Mouse (Mus musculus): ENCODE measurements around the gene Foxn1. TPM values are rescaled to one million over a fixed set of nuclear protein-coding genes. Genes with fewer than 3 reads are reported as not detected.

Gene Foxn1
- polyA plus RNA-seq, 1 experiment from 2014 or later: 0.78 TPM

DNA sequence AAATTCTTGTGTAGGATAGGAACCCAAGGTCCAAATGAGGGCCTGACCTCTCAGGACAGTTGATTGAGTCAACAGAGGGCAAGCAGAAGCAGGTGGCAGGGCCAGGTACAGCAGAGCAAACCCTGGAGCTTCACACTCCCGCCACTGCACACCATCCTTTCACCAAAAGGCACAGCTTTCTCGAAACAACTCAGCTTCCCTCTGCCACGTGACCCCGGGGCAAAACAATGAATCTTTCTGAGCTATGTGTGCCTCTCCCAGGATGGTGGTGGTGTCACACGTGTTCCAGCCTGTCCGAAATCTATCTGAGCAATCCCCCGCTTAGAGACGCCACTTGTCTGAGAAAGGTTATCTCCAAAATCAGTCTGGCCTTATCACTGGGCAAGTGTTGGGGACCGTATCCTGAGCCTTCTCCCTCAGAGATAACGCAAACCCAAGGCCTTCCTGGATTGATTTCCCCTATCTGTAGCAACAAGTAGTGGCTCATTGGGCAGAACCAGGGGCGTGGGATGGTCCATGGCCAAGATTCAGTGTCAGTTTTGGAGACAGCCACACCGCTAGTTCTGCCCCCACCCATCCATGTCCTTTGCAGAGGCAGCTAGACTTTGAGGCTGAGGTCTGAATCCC, 34.0 kb upstream of the Foxn1 start:
- Histone ChIP-seq H3K4me1 (replicated peaks) (no peaks in the 10 kb centered on the region), H3K4me3 (no peak overlapping the region), H3K36me3 (no peaks in the 10 kb centered on the region), H3K9ac (no peak overlapping the region), H3K27me3 (peaks cover 34% of the 10 kb centered on the region), H3K4me2 (no peak overlapping the region), H3K9me3 (replicated peaks) (no peaks in the 10 kb centered on the region), H3K27ac (no peak overlapping the region)
- no peak for ATAC-seq (replicated peaks; ENCODE audit: insufficient number of reproducible peaks, insufficient read depth, low FRiP score, low read depth)
- WGBS: 49% methylated on average over 12 of the region's 12 CpGs

- 74% methylated on average over 6 of the region's 6 CpGs for WGBS
- Histone ChIP-seq H3K27ac (no peak overlapping the region), H3K27me3 (peaks cover 25% of the 10 kb centered on the region)
These were observed 30.5 kb upstream of the Foxn1 start for GRCm38 (mm10) chr11:78416854-78417253.

GRCm38 (mm10) chr11:78412861-78413260, 26.5 kb upstream of the Foxn1 start:
- H3K4me2 ChIP-seq: no peak overlapping the region
- H3K9me3 ChIP-seq (replicated peaks): no peaks in the 10 kb centered on the region
- H3K27me3 ChIP-seq: peaks cover 8% of the 10 kb centered on the region; the same call in 1 of the 2 replicates
- no peaks in the 10 kb centered on the region for H3K4me1 ChIP-seq (replicated peaks)
- no peak overlapping the region for H3K27ac ChIP-seq
- no peak for ATAC-seq (replicated peaks; ENCODE audit: insufficient number of reproducible peaks, insufficient read depth, low FRiP score, low read depth)
- WGBS: 69% methylated on average over 6 of the region's 6 CpGs
- no peak overlapping the region for H3K9ac ChIP-seq
- no peak overlapping the region for H3K4me3 ChIP-seq
- H3K36me3 ChIP-seq: no peaks in the 10 kb centered on the region

More at GRCm38 (mm10) chr11:78416854-78417253, 30.5 kb upstream of the Foxn1 start:
- no peak overlapping the region for H3K4me2 ChIP-seq
- no peak overlapping the region for H3K4me3 ChIP-seq
- no peaks in the 10 kb centered on the region for H3K4me1 ChIP-seq (replicated peaks)
- H3K36me3 ChIP-seq: no peaks in the 10 kb centered on the region
- ATAC-seq (replicated peaks; ENCODE audit: insufficient number of reproducible peaks, insufficient read depth, low FRiP score, low read depth): no peak
- H3K9ac ChIP-seq: no peak overlapping the region
- H3K9me3 ChIP-seq (replicated peaks): no peaks in the 10 kb centered on the region

DNA sequence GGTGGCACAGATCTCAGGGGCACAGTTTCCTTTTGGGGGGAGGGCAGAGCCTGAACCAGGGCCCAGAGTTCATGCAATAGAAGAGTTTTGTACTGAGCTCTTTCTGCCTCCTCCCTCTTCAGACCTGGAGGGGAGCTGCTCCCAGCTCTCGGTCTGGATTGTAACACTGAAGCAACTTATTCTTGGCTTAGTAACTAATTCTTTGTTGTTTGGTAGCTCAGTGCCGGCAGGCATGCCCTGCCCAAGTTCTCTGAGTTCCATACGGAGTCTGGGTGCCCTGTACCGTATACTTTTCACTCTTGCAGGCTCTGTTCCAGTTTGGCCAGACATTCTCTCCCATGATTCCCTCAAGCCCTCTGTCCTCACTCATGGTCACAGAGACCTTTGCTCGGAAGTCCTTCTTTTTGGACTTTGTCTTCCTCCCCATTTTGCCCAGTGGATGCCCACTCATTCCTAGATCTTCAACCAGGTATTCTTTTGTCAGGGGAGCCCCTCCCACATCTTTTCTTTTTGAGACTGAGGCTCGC, 26.0 kb upstream of the Foxn1 start:
- no peaks in the 10 kb centered on the region for H3K4me1 ChIP-seq (replicated peaks)
- no peaks in the 10 kb centered on the region for H3K9me3 ChIP-seq (replicated peaks)
- no peak overlapping the region for H3K27ac ChIP-seq
- no peak overlapping the region for H3K4me3 ChIP-seq
- no peak overlapping the region for H3K9ac ChIP-seq
- H3K36me3 ChIP-seq: no peaks in the 10 kb centered on the region
- H3K4me2 ChIP-seq: no peak overlapping the region
- H3K27me3 ChIP-seq: peaks cover 6% of the 10 kb centered on the region; the same call in 1 of the 2 replicates
- WGBS: 75% methylated on average over 6 of the region's 6 CpGs
- no peak for ATAC-seq (replicated peaks; ENCODE audit: insufficient number of reproducible peaks, insufficient read depth, low FRiP score, low read depth)

DNA sequence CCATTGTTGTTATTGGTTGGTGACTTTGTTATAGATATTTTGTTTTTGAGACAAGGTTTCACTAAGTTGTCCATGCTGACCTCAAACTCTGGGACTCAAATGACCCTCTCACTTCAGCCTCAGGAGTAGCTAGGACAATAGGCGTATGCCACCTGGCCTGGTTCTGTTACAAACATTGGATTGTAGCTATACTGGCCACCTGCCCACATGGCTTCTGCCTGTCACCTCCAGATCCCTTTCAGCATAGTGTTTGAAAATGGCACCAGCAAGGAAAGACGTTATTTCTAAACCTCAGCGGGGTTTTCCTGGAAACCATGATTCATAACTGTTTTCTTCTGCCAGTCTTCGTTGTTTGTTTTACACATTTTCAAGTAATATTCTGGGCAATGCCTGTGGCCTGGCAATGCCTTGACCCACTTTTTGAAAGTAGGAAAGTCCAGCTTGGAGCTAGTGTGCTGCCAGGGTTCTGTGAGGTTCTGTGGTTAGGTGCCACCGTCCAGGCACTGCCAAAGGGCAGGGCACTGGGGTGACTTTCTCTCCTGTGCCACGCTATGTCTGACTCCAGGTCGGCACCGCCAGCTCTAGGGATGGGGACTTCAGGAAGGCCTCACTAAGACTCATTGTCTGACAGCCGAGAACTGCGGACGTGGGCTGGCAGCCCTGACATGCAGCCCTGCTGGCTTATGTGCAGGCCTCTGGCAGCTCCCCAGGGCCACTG, 25.4 kb upstream of the Foxn1 start:
- Histone ChIP-seq H3K4me1 (replicated peaks) (no peaks in the 10 kb centered on the region), H3K4me2 (no peak overlapping the region), H3K27ac (no peak overlapping the region), H3K9ac (no peak overlapping the region), H3K27me3 (peaks cover 5% of the 10 kb centered on the region; the same call in 1 of the 2 replicates), H3K36me3 (no peaks in the 10 kb centered on the region), H3K4me3 (no peak overlapping the region), H3K9me3 (replicated peaks) (no peaks in the 10 kb centered on the region)
- 70% methylated on average over 11 of the region's 11 CpGs for WGBS
- ATAC-seq (replicated peaks; ENCODE audit: insufficient number of reproducible peaks, insufficient read depth, low FRiP score, low read depth): no peak

GRCm38 (mm10) chr11:78408256-78409240, 22.2 kb upstream of the Foxn1 start:
- Histone ChIP-seq H3K4me3 (no peak overlapping the region), H3K27me3 (peaks cover 2% of the 10 kb centered on the region; the same call in 1 of the 2 replicates), H3K4me2 (no peak overlapping the region), H3K27ac (no peak overlapping the region), H3K9me3 (replicated peaks) (no peaks in the 10 kb centered on the region), H3K36me3 (no peaks in the 10 kb centered on the region), H3K4me1 (replicated peaks) (no peaks in the 10 kb centered on the region), H3K9ac (no peak overlapping the region)
- 66% methylated on average over 9 of the region's 9 CpGs for WGBS
- no peak for ATAC-seq (replicated peaks; ENCODE audit: insufficient number of reproducible peaks, insufficient read depth, low FRiP score, low read depth)

DNA sequence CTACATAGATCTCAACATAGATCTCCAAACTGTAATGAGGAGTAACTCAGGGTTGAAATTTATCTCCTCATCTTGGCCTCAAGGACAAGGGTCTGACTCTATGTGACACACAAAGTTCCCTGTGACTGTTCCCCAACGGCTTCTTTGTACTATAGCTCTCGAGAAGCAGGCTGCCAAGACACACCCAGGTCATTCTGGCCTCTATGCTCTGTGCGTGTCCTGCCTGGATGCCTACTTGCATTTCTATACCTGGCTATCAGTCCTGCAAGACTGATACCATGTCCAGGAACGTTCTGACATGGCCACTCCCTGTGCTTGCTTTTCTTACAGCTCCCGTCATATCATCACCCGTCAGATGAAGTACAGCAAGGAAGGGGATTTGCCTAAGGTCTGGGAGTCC, 15.7 kb upstream of the Foxn1 start:
- Histone ChIP-seq H3K4me2 (no peak overlapping the region), H3K4me1 (replicated peaks) (no peaks in the 10 kb centered on the region), H3K27ac (no peak overlapping the region), H3K9ac (no peak overlapping the region), H3K9me3 (replicated peaks) (no peaks in the 10 kb centered on the region), H3K27me3 (peaks cover 6% of the 10 kb centered on the region), H3K4me3 (no peak overlapping the region), H3K36me3 (no peaks in the 10 kb centered on the region)
- no peak for ATAC-seq (replicated peaks; ENCODE audit: insufficient number of reproducible peaks, insufficient read depth, low FRiP score, low read depth)
- WGBS: 49% methylated on average over 6 of the region's 6 CpGs

- no peak overlapping the region for H3K27ac ChIP-seq
- no peaks in the 10 kb centered on the region for H3K9me3 ChIP-seq (replicated peaks)
- no peak overlapping the region for H3K9ac ChIP-seq
- no peak overlapping the region for H3K4me3 ChIP-seq
- H3K4me2 ChIP-seq: no peak overlapping the region
- H3K36me3 ChIP-seq: no peaks in the 10 kb centered on the region
- 74% methylated on average over 3 of the region's 3 CpGs for WGBS
- H3K27me3 ChIP-seq: peaks cover 6% of the 10 kb centered on the region
- no peaks in the 10 kb centered on the region for H3K4me1 ChIP-seq (replicated peaks)
- no peak for ATAC-seq (replicated peaks; ENCODE audit: insufficient number of reproducible peaks, insufficient read depth, low FRiP score, low read depth)
These were observed 15.1 kb upstream of the Foxn1 start for GRCm38 (mm10) chr11:78401469-78401868.

DNA sequence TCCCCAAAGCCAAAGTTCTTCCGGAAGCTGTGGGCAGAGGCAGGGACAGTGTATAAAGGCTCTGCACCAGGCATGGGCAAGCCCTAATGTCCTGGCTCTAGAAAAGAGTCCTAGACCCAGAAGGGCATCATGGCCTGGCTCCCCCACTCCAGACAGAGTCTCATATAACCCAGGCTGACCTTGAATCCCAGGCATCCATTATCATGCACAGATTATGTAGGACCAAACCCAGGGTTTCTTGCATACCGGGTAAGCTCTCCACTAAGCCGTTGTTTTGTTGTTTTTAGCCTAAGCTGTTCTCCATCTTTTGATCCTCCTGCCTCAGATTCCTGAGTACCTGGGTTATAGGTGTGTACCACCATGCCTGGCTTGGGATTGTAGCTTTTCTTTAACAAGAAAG, 14.6 kb upstream of the Foxn1 start:
- ATAC-seq (replicated peaks; ENCODE audit: insufficient number of reproducible peaks, insufficient read depth, low FRiP score, low read depth): no peak
- WGBS: 52% methylated on average over 3 of the region's 3 CpGs
- H3K9me3 ChIP-seq (replicated peaks): no peaks in the 10 kb centered on the region
- H3K36me3 ChIP-seq: no peaks in the 10 kb centered on the region
- peaks cover 6% of the 10 kb centered on the region for H3K27me3 ChIP-seq
- no peak overlapping the region for H3K9ac ChIP-seq
- no peak overlapping the region for H3K4me3 ChIP-seq
- no peak overlapping the region for H3K27ac ChIP-seq
- no peaks in the 10 kb centered on the region for H3K4me1 ChIP-seq (replicated peaks)
- no peak overlapping the region for H3K4me2 ChIP-seq

- peaks cover 6% of the 10 kb centered on the region for H3K27me3 ChIP-seq
- H3K4me3 ChIP-seq: no peak overlapping the region
- WGBS: 14% methylated on average over 8 of the region's 8 CpGs
- no peaks in the 10 kb centered on the region for H3K4me1 ChIP-seq (replicated peaks)
- no peak overlapping the region for H3K4me2 ChIP-seq
- no peak overlapping the region for H3K27ac ChIP-seq
- no peak overlapping the region for H3K9ac ChIP-seq
- no peak for ATAC-seq (replicated peaks; ENCODE audit: insufficient number of reproducible peaks, insufficient read depth, low FRiP score, low read depth)
- H3K36me3 ChIP-seq: no peaks in the 10 kb centered on the region
- no peaks in the 10 kb centered on the region for H3K9me3 ChIP-seq (replicated peaks)
These were observed 13.3 kb upstream of the Foxn1 start for GRCm38 (mm10) chr11:78399680-78400079.

- WGBS: 72% methylated on average over 6 of the region's 6 CpGs
These were observed 11.9 kb upstream of the Foxn1 start for GRCm38 (mm10) chr11:78398212-78398611.

More at GRCm38 (mm10) chr11:78398212-78398611, 11.9 kb upstream of the Foxn1 start:
- Histone ChIP-seq H3K4me2 (no peak overlapping the region), H3K9ac (no peak overlapping the region), H3K27ac (no peak overlapping the region), H3K36me3 (no peaks in the 10 kb centered on the region), H3K27me3 (peaks cover 6% of the 10 kb centered on the region; the same call in 1 of the 2 replicates), H3K4me1 (replicated peaks) (no peaks in the 10 kb centered on the region), H3K4me3 (no peak overlapping the region), H3K9me3 (replicated peaks) (no peaks in the 10 kb centered on the region)
- ATAC-seq (replicated peaks; ENCODE audit: insufficient number of reproducible peaks, insufficient read depth, low FRiP score, low read depth): no peak
